ENCODE assay signal across 11 mouse cellular contexts in genomic region chr3:125270695-125271094, GRCm38 (mm10).
A peak's percentile ranks its signal among the peaks of the same experiment; 100 is the strongest.
DNase-seq lines count a peak whose midpoint lies in the region; ATAC-seq lines count a peak whose summit lies in the region.
"Had no signal": no experiment of that assay in that cellular context is flagged by ENCODE, and none has a peak within 500 bp of the region (broad histone marks: within the 10 kb centered on the region; RNA-seq: fewer than 3 reads in every experiment).

No protein-coding gene starts in this region.

- DNase-seq in c-Kit-negative CD71-positive TER-119-positive erythroid progenitor cells, embryonic 14.5 days (ENCODE audit: low read depth, low spot score) = peak; percentile 59
- no peak for DNase-seq in adrenal gland, adult (ENCODE audit: inconsistent age in 2 of 2, low spot score in 1 of 2)
- no peak for DNase-seq in kidney, adult 9 months
- DNase-seq: kidney, adult 2 months; right cerebral cortex, postnatal 14 days had no signal

- H3K9me3 ChIP-seq in kidney, embryonic 16.5 days (ENCODE audit: low read length) = no peaks in the 10 kb centered on the region
- no peaks in the 10 kb centered on the region for H3K9me3 ChIP-seq in kidney, embryonic 14.5 days (ENCODE audit: control insufficient read depth, low read length)

- no peaks in the 10 kb centered on the region for H3K27me3 ChIP-seq in kidney, embryonic 16.5 days (ENCODE audit: insufficient read depth, low read length)
- H3K27me3 ChIP-seq in kidney, embryonic 14.5 days (ENCODE audit: control insufficient read depth, insufficient read depth, low read length) = no peaks in the 10 kb centered on the region

- no peak overlapping the region for H3K4me3 ChIP-seq in kidney, embryonic 16.5 days (ENCODE audit: low read length)
- H3K4me3 ChIP-seq in kidney, embryonic 14.5 days (ENCODE audit: low read length) = no peak overlapping the region
- H3K4me3 ChIP-seq: left cerebral cortex, adult 2 months had no signal

- H3K36me3 ChIP-seq in kidney, embryonic 16.5 days (ENCODE audit: insufficient read depth, low read length) = no peaks in the 10 kb centered on the region
- no peaks in the 10 kb centered on the region for H3K36me3 ChIP-seq in kidney, embryonic 14.5 days (ENCODE audit: control insufficient read depth, insufficient read depth, low read length)

- ATAC-seq in kidney, embryonic 16.5 days (ENCODE audit: low FRiP score, low TSS enrichment) = no peak
- no peak for ATAC-seq in kidney, embryonic 14.5 days (ENCODE audit: low FRiP score, low TSS enrichment)
- peak; percentile 95 for ATAC-seq in erythroid progenitor cell, adult 5-6 weeks (replicated peaks; ENCODE audit: low FRiP score, poor library complexity, severe bottlenecking)
- ATAC-seq in megakaryocyte, adult 5-6 weeks (ENCODE audit: poor library complexity, severe bottlenecking) = peak; percentile 64
- ATAC-seq: forebrain, embryonic 14.5 days had no signal

- H3K4me2 ChIP-seq in kidney, embryonic 16.5 days (replicated peaks; ENCODE audit: low read depth, low read length) = peak overlapping the region; percentile 16; the same call in 1 of the 2 replicates
- H3K4me2 ChIP-seq in kidney, embryonic 14.5 days (replicated peaks; ENCODE audit: low read depth, low read length) = no peak overlapping the region

- no peak overlapping the region for H3K9ac ChIP-seq in kidney, embryonic 16.5 days (replicated peaks; ENCODE audit: low read length)
- no peak overlapping the region for H3K9ac ChIP-seq in kidney, embryonic 14.5 days (ENCODE audit: low read depth, low read length)

- peaks cover 7% of the 10 kb centered on the region; the same call in 1 of the 2 replicates for H3K4me1 ChIP-seq in kidney, embryonic 16.5 days (ENCODE audit: insufficient read depth, low read length)
- H3K4me1 ChIP-seq in kidney, embryonic 14.5 days (ENCODE audit: control insufficient read depth, insufficient read depth, low read length) = no peaks in the 10 kb centered on the region

- 62% methylated on average over 5 of the region's 5 CpGs for WGBS in kidney, embryonic 16.5 days
- WGBS in kidney, embryonic 14.5 days = 68% methylated on average over 5 of the region's 5 CpGs

- H3K27ac ChIP-seq in kidney, embryonic 16.5 days (ENCODE audit: low read length) = no peak overlapping the region
- H3K27ac ChIP-seq in kidney, embryonic 14.5 days (ENCODE audit: low read depth, low read length) = no peak overlapping the region
- H3K27ac ChIP-seq: left cerebral cortex, adult 2 months had no signal

Comparison
In these comparisons a context has a peak if more than half of its experiments do, and no peak if none do; other contexts are left out.
1. ATAC-seq: peak in erythroid progenitor cell, adult 5-6 weeks (single experiment) and megakaryocyte, adult 5-6 weeks (single experiment); none in kidney, embryonic 16.5 days (single experiment) and kidney, embryonic 14.5 days (single experiment).